Mouse (Mus musculus) heart, postnatal 0 days (tissue): ENCODE results near the gene Trove2.

ENCODE experiments used
- CTCF ChIP-seq: IDR thresholded peaks from 2 replicates; pipeline ENCODE4 v1.5.1; 2016; ENCODE audit warnings: antibody characterized with exemption, control low read depth, low read depth
- EP300 ChIP-seq: IDR thresholded peaks from 2 replicates; pipeline ENCODE4 v1.6.1; 2016; ENCODE audit warnings: antibody characterized with exemption, low read depth

DNA sequence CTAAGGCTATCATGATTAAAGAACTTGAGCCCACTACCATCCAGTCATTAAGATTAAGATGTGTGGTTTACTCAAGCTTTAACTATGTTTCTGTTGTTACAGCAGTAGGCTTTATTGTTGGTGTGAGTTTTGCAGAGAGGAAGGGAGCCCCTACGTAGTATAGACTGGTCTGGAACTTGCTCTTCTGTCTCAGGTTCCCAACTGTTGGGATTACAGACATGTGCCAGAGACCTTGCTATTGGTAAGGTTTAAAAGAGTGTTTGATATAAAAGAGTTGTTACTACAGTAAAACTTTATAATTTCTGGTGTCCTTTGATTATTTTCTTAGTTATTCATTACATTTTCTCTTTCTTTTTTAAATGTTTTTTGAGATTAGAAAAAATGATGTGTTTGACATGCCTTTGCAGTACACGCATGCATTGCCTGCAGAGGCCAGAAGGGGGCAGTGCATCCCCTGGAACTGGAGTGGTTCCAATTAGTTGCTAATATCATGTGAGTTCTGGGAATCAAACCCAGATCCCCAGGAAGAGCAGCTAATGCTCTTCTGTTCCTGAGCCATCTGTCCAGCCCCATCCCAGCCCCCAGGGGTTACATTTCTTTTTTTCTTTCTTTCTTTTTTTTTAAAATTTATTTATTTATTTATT lies 11.8 kb upstream of the Trove2 start:
- peak; percentile 51 for TF ChIP-seq CTCF
- TF ChIP-seq EP300, result no peak
